Mouse (Mus musculus): ENCODE data around the gene Lztfl1. TPM values are rescaled to one million over a fixed set of nuclear protein-coding genes. Genes with fewer than 3 reads are reported as not detected.
"Not testable (repeated sequence)": the region's sequence is repeated elsewhere in the genome, so short reads cannot be mapped to it uniquely, and the experiment has no call there.

Lztfl1 gene
- polyA plus RNA-seq, 1 experiment from 2014 or later, result 68.2 TPM

DNA sequence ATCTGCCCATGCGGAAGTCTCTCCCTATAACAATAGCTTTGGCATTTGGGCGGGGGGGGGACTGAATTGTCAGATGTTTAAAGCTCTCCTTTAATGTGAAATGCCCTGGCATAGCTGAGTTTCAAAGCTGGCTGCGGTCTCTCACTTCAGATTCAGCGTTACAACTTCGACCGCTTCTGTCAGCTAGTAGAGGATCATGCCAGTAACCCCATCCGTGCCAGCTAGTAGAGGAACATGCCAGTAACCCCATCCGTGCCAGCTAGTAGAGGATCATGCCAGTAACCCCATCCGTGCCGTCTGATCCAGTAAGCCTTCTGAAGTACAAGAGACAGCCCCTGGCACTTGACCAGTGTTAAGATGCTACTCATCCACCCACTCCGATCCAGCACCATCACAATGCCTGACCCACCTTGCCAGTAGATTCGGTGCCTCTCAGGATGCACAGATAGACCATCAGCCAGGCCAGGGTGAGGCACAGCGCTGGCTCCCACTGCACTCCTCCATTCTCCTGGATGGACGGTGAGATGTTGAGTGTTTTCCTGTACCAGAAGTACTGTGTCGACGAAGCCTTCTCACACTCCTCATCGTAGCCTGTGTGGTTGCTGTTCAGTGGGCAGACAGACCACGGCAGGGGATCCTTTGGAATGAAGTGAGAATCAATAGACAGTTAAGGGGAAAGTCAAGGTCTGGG is 57.4 kb downstream of the Lztfl1 start:
- not testable (repeated sequence) for H3K4me3 ChIP-seq (ENCODE audit: low read depth, low read length); H3K27ac ChIP-seq (ENCODE audit: low read length); H3K4me2 ChIP-seq (replicated peaks; ENCODE audit: low read depth, low read length); H3K9me3 ChIP-seq (ENCODE audit: control insufficient read depth, low read depth, low read length); H3K9ac ChIP-seq (replicated peaks; ENCODE audit: low read depth, low read length); H3K27me3 ChIP-seq (ENCODE audit: control insufficient read depth, insufficient read depth, low read length); H3K36me3 ChIP-seq (ENCODE audit: control insufficient read depth, insufficient read depth, low read length); ATAC-seq (ENCODE audit: insufficient number of reproducible peaks, insufficient read depth, low FRiP score, low read depth); H3K4me1 ChIP-seq (ENCODE audit: control insufficient read depth, insufficient read depth, low read length)
- 85% methylated on average over 17 of the region's 18 CpGs for WGBS

DNA sequence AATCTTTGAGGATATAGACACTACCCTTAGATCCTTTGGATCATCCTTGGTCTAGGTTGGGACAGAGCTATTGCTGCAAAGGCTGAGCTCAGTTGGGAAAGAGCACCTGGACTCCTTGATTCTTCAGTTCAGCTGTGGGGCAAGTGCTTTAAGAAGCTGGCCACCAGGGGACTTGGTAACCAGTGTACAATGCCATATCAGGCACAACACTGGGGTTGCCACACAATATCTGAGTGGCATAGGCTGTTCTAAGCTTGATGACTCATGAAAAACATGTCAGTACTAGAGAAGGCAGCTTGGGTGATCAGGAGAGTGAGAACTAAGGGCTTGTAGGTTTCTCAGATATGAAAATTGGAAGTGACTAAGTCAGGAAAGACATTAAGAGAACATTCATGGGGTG is 58.5 kb downstream of the Lztfl1 start:
- Histone ChIP-seq H3K9me3 (ENCODE audit: control insufficient read depth, low read depth, low read length) (no peaks in the 10 kb centered on the region), H3K27me3 (ENCODE audit: control insufficient read depth, insufficient read depth, low read length) (no peaks in the 10 kb centered on the region), H3K4me3 (ENCODE audit: low read depth, low read length) (no peak overlapping the region), H3K4me2 (replicated peaks; ENCODE audit: low read depth, low read length) (no peak overlapping the region), H3K9ac (replicated peaks; ENCODE audit: low read depth, low read length) (no peak overlapping the region), H3K36me3 (ENCODE audit: control insufficient read depth, insufficient read depth, low read length) (no peaks in the 10 kb centered on the region), H3K27ac (ENCODE audit: low read length) (no peak overlapping the region), H3K4me1 (ENCODE audit: control insufficient read depth, insufficient read depth, low read length) (no peaks in the 10 kb centered on the region)
- ATAC-seq (ENCODE audit: insufficient number of reproducible peaks, insufficient read depth, low FRiP score, low read depth), result no peak

DNA sequence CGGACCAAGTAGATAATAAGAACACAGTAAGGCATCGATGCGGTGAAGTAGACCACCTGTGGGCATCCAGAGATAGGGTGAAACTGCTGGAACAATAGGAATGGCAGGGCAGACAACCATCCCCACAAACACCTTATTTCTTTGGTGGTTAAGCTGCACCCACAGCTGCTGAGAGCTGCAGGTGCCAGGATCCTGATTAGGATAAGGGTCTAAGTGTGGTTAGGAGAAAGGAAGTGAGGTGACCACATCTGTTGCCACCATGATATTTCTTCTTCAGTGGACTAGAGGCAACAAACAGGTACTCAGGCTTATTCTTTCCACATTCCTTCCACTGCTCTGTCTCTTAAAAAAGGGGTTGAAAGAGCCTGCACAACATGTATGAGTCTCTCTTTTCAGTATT is 60.0 kb downstream of the Lztfl1 start:
- no peaks in the 10 kb centered on the region for H3K27me3 ChIP-seq (ENCODE audit: control insufficient read depth, insufficient read depth, low read length)
- no peak overlapping the region for H3K4me2 ChIP-seq (replicated peaks; ENCODE audit: low read depth, low read length)
- no peak for ATAC-seq (ENCODE audit: insufficient number of reproducible peaks, insufficient read depth, low FRiP score, low read depth)
- no peaks in the 10 kb centered on the region for H3K36me3 ChIP-seq (ENCODE audit: control insufficient read depth, insufficient read depth, low read length)
- no peak overlapping the region for H3K9ac ChIP-seq (replicated peaks; ENCODE audit: low read depth, low read length)
- H3K4me1 ChIP-seq (ENCODE audit: control insufficient read depth, insufficient read depth, low read length), result no peaks in the 10 kb centered on the region
- WGBS, result 74% methylated on average over 3 of the region's 3 CpGs
- no peak overlapping the region for H3K27ac ChIP-seq (ENCODE audit: low read length)
- no peak overlapping the region for H3K4me3 ChIP-seq (ENCODE audit: low read depth, low read length)
- H3K9me3 ChIP-seq (ENCODE audit: control insufficient read depth, low read depth, low read length), result no peaks in the 10 kb centered on the region

DNA sequence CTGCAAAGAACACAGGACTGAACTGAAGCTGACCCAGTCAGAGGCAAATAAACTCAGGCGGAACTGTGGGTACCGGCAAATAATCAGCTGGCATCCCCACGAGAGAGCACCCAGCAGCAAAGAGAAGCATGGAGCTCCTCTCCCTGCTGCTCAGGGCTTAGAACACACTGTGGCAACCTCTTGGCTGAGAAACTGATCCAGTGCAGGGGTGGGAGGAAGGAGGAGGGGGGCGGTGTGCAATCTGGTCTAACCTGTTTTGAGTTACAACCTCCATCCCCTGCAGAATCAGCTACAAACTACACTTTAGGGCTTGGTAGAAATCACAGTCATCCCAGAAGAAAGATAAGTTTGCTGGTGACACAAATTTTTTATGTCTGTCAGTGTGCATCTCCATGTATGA is 66.1 kb downstream of the Lztfl1 start:
- Histone ChIP-seq H3K27me3 (ENCODE audit: control insufficient read depth, insufficient read depth, low read length) (no peaks in the 10 kb centered on the region), H3K36me3 (ENCODE audit: control insufficient read depth, insufficient read depth, low read length) (no peaks in the 10 kb centered on the region), H3K4me2 (replicated peaks; ENCODE audit: low read depth, low read length) (no peak overlapping the region), H3K27ac (ENCODE audit: low read length) (no peak overlapping the region), H3K9ac (replicated peaks; ENCODE audit: low read depth, low read length) (no peak overlapping the region), H3K4me1 (ENCODE audit: control insufficient read depth, insufficient read depth, low read length) (no peaks in the 10 kb centered on the region), H3K4me3 (ENCODE audit: low read depth, low read length) (no peak overlapping the region), H3K9me3 (ENCODE audit: control insufficient read depth, low read depth, low read length) (no peaks in the 10 kb centered on the region)
- WGBS, result 38% methylated on average over 4 of the region's 4 CpGs
- ATAC-seq (ENCODE audit: insufficient number of reproducible peaks, insufficient read depth, low FRiP score, low read depth), result 0 out of 2 replicates have a peak, but pooled peaks have one; percentile 49

DNA sequence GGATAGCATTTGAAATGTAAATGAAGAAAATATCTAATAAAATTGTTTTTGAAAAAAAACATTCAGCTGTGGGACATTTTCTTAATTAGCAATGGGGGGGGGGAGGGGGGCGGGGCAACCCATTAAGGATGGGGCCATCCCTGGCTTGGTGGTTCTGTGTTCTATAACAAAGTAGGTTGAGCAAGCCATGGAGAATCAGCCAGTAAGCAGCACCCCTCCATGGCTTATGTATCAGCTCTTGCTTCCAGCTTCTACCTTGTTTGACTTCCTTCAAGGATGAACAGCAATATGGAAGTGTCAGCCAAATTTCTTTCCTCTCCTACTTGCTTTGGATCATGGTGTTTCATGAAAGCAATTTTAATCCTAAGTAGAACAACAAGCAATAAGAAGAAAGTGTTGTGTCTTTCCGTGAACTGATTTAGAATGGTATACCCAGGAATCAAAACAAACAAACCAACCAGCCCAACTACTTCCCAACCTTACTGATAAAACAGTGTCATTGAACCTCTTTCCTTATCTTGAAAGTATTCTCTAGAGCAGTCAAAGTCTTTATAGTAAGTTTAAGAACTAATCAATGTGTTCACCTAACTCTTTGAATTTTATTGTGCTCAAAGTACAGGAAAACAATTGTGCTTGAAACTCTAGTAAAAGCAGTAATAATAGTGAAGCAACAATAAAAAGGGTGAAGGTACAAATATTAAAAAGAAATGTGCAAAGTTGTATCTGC is 67.5 kb downstream of the Lztfl1 start:
- WGBS, result 65% methylated on average over 2 of the region's 2 CpGs
- Histone ChIP-seq H3K4me1 (ENCODE audit: control insufficient read depth, insufficient read depth, low read length) (no peaks in the 10 kb centered on the region), H3K9ac (replicated peaks; ENCODE audit: low read depth, low read length) (no peak overlapping the region), H3K27me3 (ENCODE audit: control insufficient read depth, insufficient read depth, low read length) (no peaks in the 10 kb centered on the region), H3K4me3 (ENCODE audit: low read depth, low read length) (no peak overlapping the region), H3K9me3 (ENCODE audit: control insufficient read depth, low read depth, low read length) (no peaks in the 10 kb centered on the region), H3K27ac (ENCODE audit: low read length) (no peak overlapping the region), H3K36me3 (ENCODE audit: control insufficient read depth, insufficient read depth, low read length) (no peaks in the 10 kb centered on the region), H3K4me2 (replicated peaks; ENCODE audit: low read depth, low read length) (no peak overlapping the region)
- no peak for ATAC-seq (ENCODE audit: insufficient number of reproducible peaks, insufficient read depth, low FRiP score, low read depth)

Other genes with a start within 250 kb of the Lztfl1 start
- 56.3 and 61.0 TPM in 2 replicates for gene Limd1, start 239.0 kb downstream of the Lztfl1 start, polyA plus RNA-seq (2014; fragmentation: Nextera tagmentation; extraction: Ambion mirVana)
- gene Sacm1l, start 187.9 kb downstream of the Lztfl1 start, polyA plus RNA-seq (2014; fragmentation: Nextera tagmentation; extraction: Ambion mirVana), result 51.7 and 53.8 TPM in 2 replicates
- gene Slc6a20b, start 85.1 kb downstream of the Lztfl1 start, polyA plus RNA-seq (2014; fragmentation: Nextera tagmentation; extraction: Ambion mirVana), result 0.31 and 0.69 TPM in 2 replicates
- 0.26 and 0.32 TPM in 2 replicates for gene Ccr9, start 39.3 kb downstream of the Lztfl1 start, polyA plus RNA-seq (2014; fragmentation: Nextera tagmentation; extraction: Ambion mirVana)
- 0.27 and 0.76 TPM in 2 replicates for gene Slc6a20a, start 38.8 kb downstream of the Lztfl1 start, polyA plus RNA-seq (2014; fragmentation: Nextera tagmentation; extraction: Ambion mirVana)
- gene Cxcr6, start 88.8 kb upstream of the Lztfl1 start, polyA plus RNA-seq (2014; fragmentation: Nextera tagmentation; extraction: Ambion mirVana), result 0.97 and 1.4 TPM in 2 replicates
- gene Fyco1, start 134.2 kb upstream of the Lztfl1 start, polyA plus RNA-seq (2014; fragmentation: Nextera tagmentation; extraction: Ambion mirVana), result 15.1 and 19.7 TPM in 2 replicates
- 0.06 and 0.07 TPM in 2 replicates for gene Xcr1, start 144.3 kb upstream of the Lztfl1 start, polyA plus RNA-seq (2014; fragmentation: Nextera tagmentation; extraction: Ambion mirVana)

Measured in stomach, embryonic 14.5 days (tissue).